Mouse (Mus musculus) intestine, embryonic 14.5 days (tissue): ENCODE measurements at regions not wholly inside any gene's neighbourhood (a gene's known extent, or its start where the extent isn't known, plus 50 kb on each side); places are given as distances from the start of the nearest gene placed in this dataset.
"Not testable (repeated sequence)": the region's sequence is repeated elsewhere in the genome, so short reads cannot be mapped to it uniquely, and the experiment has no call there.

ENCODE experiments used
- ATAC-seq: fragments of 200-750 bp; cut with Nextera tagmentation; replicated peaks from 2 replicates; pipeline ENCODE4 v1.8.0; 2017; ENCODE audit warnings: low read depth, moderate number of reproducible peaks, moderate TSS enrichment, moderate library complexity; ENCODE audit not compliant: low FRiP score, low TSS enrichment
- DNase-seq: peaks from one replicate; pipeline ENCODE4 v3.0.0-alpha.2; 2018; ENCODE audit warnings: low spot score
- H3K27ac ChIP-seq: fragments of 300-500 bp; sonication (generic); 2 replicates; pipeline ENCODE4 v1.5.1; 2014; ENCODE audit warnings: low read depth, mild to moderate bottlenecking, control low read depth
- H3K27me3 ChIP-seq: fragments of 300-500 bp; sonication (generic); replicated peaks from 2 replicates; pipeline ENCODE4 v1.6.1; 2014; ENCODE audit warnings: low read length, control low read depth; ENCODE audit not compliant: control insufficient read depth, insufficient read depth
- H3K36me3 ChIP-seq: fragments of 300-500 bp; sonication (generic); 2 replicates; pipeline ENCODE4 v1.6.1; 2014; ENCODE audit warnings: low read length, control low read depth; ENCODE audit not compliant: control insufficient read depth, insufficient read depth
- H3K4me1 ChIP-seq: fragments of 300-500 bp; sonication (generic); replicated peaks from 2 replicates; pipeline ENCODE4 v1.6.1; 2014; ENCODE audit warnings: low read length, control low read depth, mixed read lengths; ENCODE audit not compliant: control insufficient read depth, insufficient read depth
- H3K4me2 ChIP-seq: fragments of 300-500 bp; sonication (generic); 2 replicates; pipeline ENCODE4 v1.6.1; 2014; ENCODE audit warnings: low read length
- H3K4me3 ChIP-seq: fragments of 300-500 bp; sonication (generic); 2 replicates; pipeline ENCODE4 v1.5.1; 2014; ENCODE audit warnings: low read depth, low read length, control low read depth, mixed read lengths
- H3K9ac ChIP-seq: fragments of 300-500 bp; sonication (generic); 2 replicates; pipeline ENCODE4 v1.6.1; 2014; ENCODE audit warnings: mild to moderate bottlenecking, low read length
- H3K9me3 ChIP-seq: fragments of 300-500 bp; sonication (generic); 2 replicates; pipeline ENCODE4 v1.6.1; 2016; ENCODE audit warnings: low read length, control low read depth; ENCODE audit not compliant: control insufficient read depth
- WGBS: fragments of 180-500 bp; shearing (Covaris S2); extraction: QIAGEN DNeasy Blood & Tissue Kit; methylation state at CpG from one replicate; pipeline ENCODE4 v1.1.7; 2014; 5-methylcytosine and 5-hydroxymethylcytosine counted together

- Histone ChIP-seq H3K4me1 (no peaks in the 10 kb centered on the region), H3K4me2 (no peak overlapping the region), H3K27me3 (no peaks in the 10 kb centered on the region), H3K27ac (no peak overlapping the region), H3K4me3 (no peak overlapping the region), H3K9ac (no peak overlapping the region), H3K9me3 (no peaks in the 10 kb centered on the region), H3K36me3 (no peaks in the 10 kb centered on the region)
- DNase-seq (no peak), ATAC-seq (no peak)
- 86% methylated on average over 4 of the region's 4 CpGs for WGBS
Observed at GRCm38 (mm10) chr8:86234696-86235095, 345.8 kb downstream of the Abcc12 start.

- H3K4me2 ChIP-seq, H3K27ac ChIP-seq, DNase-seq, H3K9ac ChIP-seq, H3K4me3 ChIP-seq, H3K36me3 ChIP-seq, ATAC-seq, H3K9me3 ChIP-seq, H3K27me3 ChIP-seq, H3K4me1 ChIP-seq: not testable (repeated sequence)
- WGBS, result 87% methylated on average over 6 of the region's 6 CpGs
Observed at GRCm38 (mm10) chr8:86231994-86232393, 348.5 kb downstream of the Abcc12 start.

GRCm38 (mm10) chr8:86224851-86225250, 355.6 kb downstream of the Abcc12 start:
- Histone ChIP-seq H3K27me3 (no peaks in the 10 kb centered on the region), H3K9me3 (no peaks in the 10 kb centered on the region), H3K4me2 (no peak overlapping the region), H3K27ac (no peak overlapping the region), H3K4me3 (no peak overlapping the region), H3K36me3 (no peaks in the 10 kb centered on the region), H3K4me1 (no peaks in the 10 kb centered on the region), H3K9ac (no peak overlapping the region)
- DNase-seq, result no peak
- no peak for ATAC-seq
- 74% methylated on average over 4 of the region's 4 CpGs for WGBS

- no peak for DNase-seq
- no peak overlapping the region for H3K27ac ChIP-seq
- no peaks in the 10 kb centered on the region for H3K4me1 ChIP-seq
- no peak for ATAC-seq
- no peaks in the 10 kb centered on the region for H3K36me3 ChIP-seq
- no peak overlapping the region for H3K4me3 ChIP-seq
- H3K27me3 ChIP-seq, result no peaks in the 10 kb centered on the region
- H3K9me3 ChIP-seq, result no peaks in the 10 kb centered on the region
- H3K9ac ChIP-seq, result no peak overlapping the region
- no peak overlapping the region for H3K4me2 ChIP-seq
- 90% methylated on average over 7 of the region's 7 CpGs for WGBS
Observed at GRCm38 (mm10) chr8:86222715-86223114, 357.8 kb downstream of the Abcc12 start.

GRCm38 (mm10) chr8:86222228-86222627, 358.3 kb downstream of the Abcc12 start:
- Histone ChIP-seq H3K4me1 (no peaks in the 10 kb centered on the region), H3K9ac (no peak overlapping the region), H3K4me3 (no peak overlapping the region), H3K27ac (no peak overlapping the region), H3K9me3 (no peaks in the 10 kb centered on the region), H3K36me3 (no peaks in the 10 kb centered on the region), H3K27me3 (no peaks in the 10 kb centered on the region), H3K4me2 (no peak overlapping the region)
- DNase-seq (no peak), ATAC-seq (no peak)
- 94% methylated on average over 4 of the region's 4 CpGs for WGBS

GRCm38 (mm10) chr8:86214399-86214798, 366.1 kb downstream of the Abcc12 start:
- no peak overlapping the region for H3K4me2 ChIP-seq
- ATAC-seq (no peak), DNase-seq (no peak)
- no peak overlapping the region for H3K27ac ChIP-seq
- H3K4me3 ChIP-seq, result no peak overlapping the region
- H3K9me3 ChIP-seq, result no peaks in the 10 kb centered on the region
- no peak overlapping the region for H3K9ac ChIP-seq
- no peaks in the 10 kb centered on the region for H3K27me3 ChIP-seq
- no peaks in the 10 kb centered on the region for H3K36me3 ChIP-seq
- H3K4me1 ChIP-seq, result no peaks in the 10 kb centered on the region
- 93% methylated on average over 8 of the region's 8 CpGs for WGBS

- H3K4me1 ChIP-seq, result no peaks in the 10 kb centered on the region
- no peak overlapping the region for H3K9ac ChIP-seq
- no peak overlapping the region for H3K4me2 ChIP-seq
- WGBS, result 96% methylated on average over 2 of the region's 2 CpGs
- H3K27me3 ChIP-seq, result no peaks in the 10 kb centered on the region
- no peaks in the 10 kb centered on the region for H3K9me3 ChIP-seq
- H3K36me3 ChIP-seq, result no peaks in the 10 kb centered on the region
- no peak overlapping the region for H3K27ac ChIP-seq
- ATAC-seq, result no peak
- DNase-seq, result no peak
- H3K4me3 ChIP-seq, result no peak overlapping the region
Observed at GRCm38 (mm10) chr8:86212461-86212860, 368.0 kb downstream of the Abcc12 start.

GRCm38 (mm10) chr8:86208812-86209262, 368.1 kb downstream of the Phkb start:
- WGBS, result 49% methylated on average over 5 of the region's 5 CpGs
- H3K9ac ChIP-seq, result no peak overlapping the region
- H3K27me3 ChIP-seq, result no peaks in the 10 kb centered on the region
- H3K4me2 ChIP-seq, result no peak overlapping the region
- H3K27ac ChIP-seq, result no peak overlapping the region
- DNase-seq, result peak; percentile 52
- H3K9me3 ChIP-seq, result no peaks in the 10 kb centered on the region
- H3K4me3 ChIP-seq, result no peak overlapping the region
- no peaks in the 10 kb centered on the region for H3K4me1 ChIP-seq
- no peak for ATAC-seq
- no peaks in the 10 kb centered on the region for H3K36me3 ChIP-seq

- Histone ChIP-seq H3K36me3 (no peaks in the 10 kb centered on the region), H3K4me3 (no peak overlapping the region), H3K9me3 (no peaks in the 10 kb centered on the region), H3K27ac (no peak overlapping the region), H3K4me1 (no peaks in the 10 kb centered on the region), H3K4me2 (no peak overlapping the region), H3K27me3 (no peaks in the 10 kb centered on the region), H3K9ac (no peak overlapping the region)
- DNase-seq (peak; percentile 13), ATAC-seq (no peak)
- 68% methylated on average over 6 of the region's 6 CpGs for WGBS
Observed at GRCm38 (mm10) chr8:86204421-86205229, 363.9 kb downstream of the Phkb start.
